ENCODE assay signal across 8 mouse cellular contexts in the genomic region with DNA sequence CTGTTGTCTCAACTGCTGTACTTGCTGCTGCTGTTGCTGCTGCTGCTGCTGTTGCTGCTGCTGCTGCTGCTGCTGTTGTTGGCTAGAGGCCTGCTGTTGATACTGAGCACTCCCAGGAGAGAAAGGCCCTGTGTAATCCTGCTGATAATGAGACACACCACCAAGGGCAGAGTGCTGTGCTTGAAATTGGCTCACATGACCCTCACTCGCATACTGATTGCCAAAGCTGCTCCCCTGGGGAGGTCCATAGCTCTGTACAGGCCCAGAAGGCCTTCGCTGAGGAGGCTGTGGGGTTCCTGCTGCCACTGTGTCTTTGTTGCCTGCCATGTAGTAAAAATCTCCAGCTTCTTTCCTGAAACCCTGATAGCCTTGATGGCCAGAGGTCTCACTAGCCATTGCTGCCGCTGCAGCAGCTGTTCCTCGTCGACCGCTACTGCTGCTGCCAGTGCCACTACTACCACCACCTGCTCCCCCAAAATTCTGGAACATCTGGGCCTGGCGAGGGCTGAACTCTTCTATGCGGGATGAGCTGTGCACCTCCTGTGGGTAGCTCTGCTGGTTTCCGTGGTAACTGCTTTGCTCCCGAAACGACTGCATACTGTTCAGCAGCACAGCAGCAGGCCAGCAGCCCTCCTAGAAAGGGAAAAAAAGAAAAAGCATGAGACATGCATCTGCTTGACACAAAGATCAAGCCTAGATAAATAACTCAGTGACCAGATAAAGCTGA.
DNase-seq lines count a peak whose midpoint lies in the region; ATAC-seq and TF ChIP-seq lines count a peak whose summit lies in the region.

No protein-coding gene starts in this region.

- H3K27ac ChIP-seq in testis, adult 2 months (ENCODE audit: control insufficient read depth, insufficient read depth, low read depth, low read length), result no peak overlapping the region; the same call in 1 of the 2 replicates
- H3K27ac ChIP-seq in forebrain, embryonic 14.5 days (ENCODE audit: low read depth, low read length), result peak overlapping the region; percentile 67
- peak overlapping the region; percentile 72 for H3K27ac ChIP-seq in hindbrain, embryonic 16.5 days (ENCODE audit: low read depth, low read length)

- no peaks in the 10 kb centered on the region for H3K27me3 ChIP-seq in testis, adult 2 months (ENCODE audit: control insufficient read depth, insufficient read depth, low read length)
- H3K27me3 ChIP-seq in forebrain, embryonic 14.5 days (replicated peaks; ENCODE audit: control insufficient read depth, insufficient read depth, low read length), result no peaks in the 10 kb centered on the region
- no peaks in the 10 kb centered on the region for H3K27me3 ChIP-seq in hindbrain, embryonic 16.5 days (replicated peaks; ENCODE audit: control insufficient read depth, insufficient read depth, low read length)

- H3K36me3 ChIP-seq in testis, adult 2 months (ENCODE audit: control insufficient read depth, insufficient read depth, low read length), result peaks cover 13% of the 10 kb centered on the region
- H3K36me3 ChIP-seq in forebrain, embryonic 14.5 days (ENCODE audit: control insufficient read depth, insufficient read depth, low read length), result peaks cover 53% of the 10 kb centered on the region
- H3K36me3 ChIP-seq in hindbrain, embryonic 16.5 days (ENCODE audit: control insufficient read depth, insufficient read depth, low read length), result peaks cover 18% of the 10 kb centered on the region

- peak overlapping the region; percentile 41 for H3K4me3 ChIP-seq in testis, adult 2 months (ENCODE audit: control insufficient read depth, low read depth, low read length)
- H3K4me3 ChIP-seq in forebrain, embryonic 14.5 days (ENCODE audit: low read depth, low read length), result no peak overlapping the region
- no peak overlapping the region for H3K4me3 ChIP-seq in hindbrain, embryonic 16.5 days (ENCODE audit: low read length)

- 36% methylated on average over 11 of the region's 11 CpGs for WGBS in forebrain, embryonic 14.5 days
- WGBS in hindbrain, embryonic 16.5 days, result 27% methylated on average over 11 of the region's 11 CpGs

- H3K9ac ChIP-seq in forebrain, embryonic 14.5 days (ENCODE audit: low read length), result 0 out of 2 replicates have a peak overlapping the region, but pooled peaks have one; percentile 13
- H3K9ac ChIP-seq in hindbrain, embryonic 16.5 days (ENCODE audit: low read depth, low read length), result 0 out of 2 replicates have a peak overlapping the region, but pooled peaks have one; percentile 6

- no peak for TF ChIP-seq POLR2A in testis, adult 2 months (IDR thresholded peaks at IDR 0.05; ENCODE audit: control insufficient read depth, low read depth, low read length)

- no peak overlapping the region for H3K4me2 ChIP-seq in forebrain, embryonic 14.5 days (ENCODE audit: low read length)
- H3K4me2 ChIP-seq in hindbrain, embryonic 16.5 days (ENCODE audit: low read length), result no peak overlapping the region

- no peaks in the 10 kb centered on the region for H3K9me3 ChIP-seq in forebrain, embryonic 14.5 days (replicated peaks; ENCODE audit: control insufficient read depth, low read length)
- H3K9me3 ChIP-seq in hindbrain, embryonic 16.5 days (ENCODE audit: control insufficient read depth, low read length), result no peaks in the 10 kb centered on the region

- peak; percentile 68; the same call in 1 of the 2 replicates for ATAC-seq in forebrain, embryonic 14.5 days
- ATAC-seq in hindbrain, embryonic 16.5 days, result peak; percentile 65

- no peak for DNase-seq in testis, postnatal 10 days (ENCODE audit: low spot score)
- peak; percentile 53 for DNase-seq in forebrain, embryonic 14.5 days (ENCODE audit: low spot score)
- peak; percentile 21 for DNase-seq in right cerebral cortex, postnatal 25 days
- DNase-seq in spleen, adult 12 weeks (ENCODE audit: low spot score), result no peak
- DNase-seq in cerebellum, adult 11 months, result no peak
- no peak for DNase-seq in gastrocnemius, postnatal 25 days

- no peak for TF ChIP-seq CTCF in testis, adult 2 months (IDR thresholded peaks at IDR 0.05; ENCODE audit: control insufficient read depth, insufficient read depth, insufficient replicate concordance, low read depth, low read length)

- H3K4me1 ChIP-seq in testis, adult 2 months (ENCODE audit: control insufficient read depth, insufficient read depth, low read length), result peaks cover 2% of the 10 kb centered on the region; the same call in 1 of the 2 replicates
- H3K4me1 ChIP-seq in forebrain, embryonic 14.5 days (ENCODE audit: control insufficient read depth, insufficient read depth, low read length), result peaks cover 7% of the 10 kb centered on the region
- H3K4me1 ChIP-seq in hindbrain, embryonic 16.5 days (ENCODE audit: control insufficient read depth, insufficient read depth, low read depth, low read length), result peaks cover 8% of the 10 kb centered on the region

Comparison
In these comparisons a context has a peak if more than half of its experiments do, and no peak if none do; other contexts are left out.
1. DNase-seq: peak in forebrain, embryonic 14.5 days (single experiment) and right cerebral cortex, postnatal 25 days (single experiment); none in testis, postnatal 10 days (single experiment), spleen, adult 12 weeks (single experiment), cerebellum, adult 11 months (single experiment) and gastrocnemius, postnatal 25 days (single experiment).